Mouse (Mus musculus): ENCODE data around the gene Hdac10. TPM values are rescaled to one million over a fixed set of nuclear protein-coding genes. Genes with fewer than 3 reads are reported as not detected.
A peak's percentile ranks its signal among the peaks of the same experiment; 100 is the strongest.

The Hdac10 gene
- polyA plus RNA-seq, 1 experiment from 2014 or later: 10.7 TPM

GRCm38 (mm10) chr15:89084826-89085225 lies 43.7 kb downstream of the Hdac10 start:
- Histone ChIP-seq H3K36me3 (ENCODE audit: control insufficient read depth, insufficient read depth, low read length) (peaks cover 26% of the 10 kb centered on the region), H3K4me1 (replicated peaks; ENCODE audit: control insufficient read depth, insufficient read depth) (no peaks in the 10 kb centered on the region; the same call in 1 of the 2 replicates), H3K4me2 (replicated peaks; ENCODE audit: low read depth) (no peak overlapping the region), H3K27ac (replicated peaks) (no peak overlapping the region), H3K9ac (ENCODE audit: low read length) (no peak overlapping the region), H3K9me3 (ENCODE audit: control insufficient read depth, low read length) (no peaks in the 10 kb centered on the region), H3K27me3 (ENCODE audit: control insufficient read depth, insufficient read depth, low read length) (no peaks in the 10 kb centered on the region), H3K4me3 (ENCODE audit: low read depth, low read length) (no peak overlapping the region)
- 79% methylated on average over 2 of the region's 2 CpGs for WGBS
- ATAC-seq (ENCODE audit: low FRiP score, low TSS enrichment) (no peak), DNase-seq (ENCODE audit: low spot score) (no peak)
- TF ChIP-seq EP300 (optimal IDR thresholded peaks at IDR 0.05): no peak
- no peak for TF ChIP-seq CTCF (IDR thresholded peaks at IDR 0.05; ENCODE audit: low read depth)

GRCm38 (mm10) chr15:89083906-89084305 lies 44.6 kb downstream of the Hdac10 start:
- WGBS: 100% methylated on average over 1 of the region's 1 CpGs
- peaks cover 26% of the 10 kb centered on the region for H3K36me3 ChIP-seq (ENCODE audit: control insufficient read depth, insufficient read depth, low read length)

GRCm38 (mm10) chr15:89078208-89078836 lies 50.2 kb downstream of the Hdac10 start:
- Histone ChIP-seq H3K9me3 (ENCODE audit: control insufficient read depth, low read length) (no peaks in the 10 kb centered on the region), H3K27ac (replicated peaks) (peak overlapping the region; percentile 94), H3K36me3 (ENCODE audit: control insufficient read depth, insufficient read depth, low read length) (0 out of 2 replicates have a peak, but pooled peaks cover 3% of the 10 kb centered on the region), H3K4me3 (ENCODE audit: low read depth, low read length) (peak overlapping the region; percentile 85), H3K9ac (ENCODE audit: low read length) (peak overlapping the region; percentile 94), H3K27me3 (ENCODE audit: control insufficient read depth, insufficient read depth, low read length) (no peaks in the 10 kb centered on the region), H3K4me2 (replicated peaks; ENCODE audit: low read depth) (peak overlapping the region; percentile 82), H3K4me1 (replicated peaks; ENCODE audit: control insufficient read depth, insufficient read depth) (peaks cover 10% of the 10 kb centered on the region)
- ATAC-seq (ENCODE audit: low FRiP score, low TSS enrichment): peak; percentile 72
- peak; percentile 86 for DNase-seq (ENCODE audit: low spot score)
- WGBS: 34% methylated on average over 9 of the region's 9 CpGs
- TF ChIP-seq CTCF (IDR thresholded peaks at IDR 0.05; ENCODE audit: low read depth): no peak
- TF ChIP-seq EP300 (optimal IDR thresholded peaks at IDR 0.05): no peak

More at GRCm38 (mm10) chr15:89083906-89084305, 44.6 kb downstream of the Hdac10 start:
- H3K4me1 ChIP-seq (replicated peaks; ENCODE audit: control insufficient read depth, insufficient read depth): no peaks in the 10 kb centered on the region
- no peaks in the 10 kb centered on the region for H3K27me3 ChIP-seq (ENCODE audit: control insufficient read depth, insufficient read depth, low read length)
- ATAC-seq (ENCODE audit: low FRiP score, low TSS enrichment): no peak
- no peak overlapping the region for H3K4me3 ChIP-seq (ENCODE audit: low read depth, low read length)
- no peak for DNase-seq (ENCODE audit: low spot score)
- TF ChIP-seq EP300 (optimal IDR thresholded peaks at IDR 0.05) (no peak), CTCF (IDR thresholded peaks at IDR 0.05; ENCODE audit: low read depth) (no peak)
- no peaks in the 10 kb centered on the region for H3K9me3 ChIP-seq (ENCODE audit: control insufficient read depth, low read length)
- H3K9ac ChIP-seq (ENCODE audit: low read length): no peak overlapping the region
- no peak overlapping the region for H3K27ac ChIP-seq (replicated peaks)
- no peak overlapping the region for H3K4me2 ChIP-seq (replicated peaks; ENCODE audit: low read depth)

- Histone ChIP-seq H3K9ac (ENCODE audit: low read length) (peak overlapping the region; percentile 94), H3K9me3 (ENCODE audit: control insufficient read depth, low read length) (no peaks in the 10 kb centered on the region), H3K4me2 (replicated peaks; ENCODE audit: low read depth) (peak overlapping the region; percentile 82), H3K27me3 (ENCODE audit: control insufficient read depth, insufficient read depth, low read length) (no peaks in the 10 kb centered on the region), H3K4me3 (ENCODE audit: low read depth, low read length) (peak overlapping the region; percentile 85), H3K4me1 (replicated peaks; ENCODE audit: control insufficient read depth, insufficient read depth) (peaks cover 10% of the 10 kb centered on the region), H3K36me3 (ENCODE audit: control insufficient read depth, insufficient read depth, low read length) (no peaks in the 10 kb centered on the region), H3K27ac (replicated peaks) (peak overlapping the region; percentile 94)
- 0% methylated on average over 21 of the region's 39 CpGs for WGBS
- TF ChIP-seq EP300 (optimal IDR thresholded peaks at IDR 0.05): no peak
- no peak for TF ChIP-seq CTCF (IDR thresholded peaks at IDR 0.05; ENCODE audit: low read depth)
- DNase-seq (ENCODE audit: low spot score): peak; percentile 55
- no peak for ATAC-seq (ENCODE audit: low FRiP score, low TSS enrichment)
Measured at GRCm38 (mm10) chr15:89076156-89076731, 52.3 kb downstream of the Hdac10 start.

- ATAC-seq (ENCODE audit: low FRiP score, low TSS enrichment): peak; percentile 91
- Histone ChIP-seq H3K27me3 (ENCODE audit: control insufficient read depth, insufficient read depth, low read length) (no peaks in the 10 kb centered on the region), H3K9me3 (ENCODE audit: control insufficient read depth, low read length) (no peaks in the 10 kb centered on the region), H3K4me1 (replicated peaks; ENCODE audit: control insufficient read depth, insufficient read depth) (peaks cover 10% of the 10 kb centered on the region), H3K36me3 (ENCODE audit: control insufficient read depth, insufficient read depth, low read length) (no peaks in the 10 kb centered on the region), H3K9ac (ENCODE audit: low read length) (peak overlapping the region; percentile 94), H3K4me3 (ENCODE audit: low read depth, low read length) (peak overlapping the region; percentile 85), H3K27ac (replicated peaks) (peak overlapping the region; percentile 94), H3K4me2 (replicated peaks; ENCODE audit: low read depth) (peak overlapping the region; percentile 82)
- under 1% methylated on average over 45 of the region's 59 CpGs for WGBS
- peak; percentile 46 for TF ChIP-seq CTCF (IDR thresholded peaks at IDR 0.05; ENCODE audit: low read depth)
- no peak for TF ChIP-seq EP300 (optimal IDR thresholded peaks at IDR 0.05)
- DNase-seq (ENCODE audit: low spot score): peak; percentile 94
Measured at GRCm38 (mm10) chr15:89075478-89076147, 52.9 kb downstream of the Hdac10 start.

Measured in stomach, postnatal 0 days (tissue).